Mouse (Mus musculus): ENCODE data around the gene Gm20388. TPM values are rescaled to one million over a fixed set of nuclear protein-coding genes. Genes with fewer than 3 reads are reported as not detected.
"Not testable (repeated sequence)": the region's sequence is repeated elsewhere in the genome, so short reads cannot be mapped to it uniquely, and the experiment has no call there.

The Gm20388 gene
- polyA plus RNA-seq, 1 experiment from 2014 or later = 5.5 TPM

GRCm38 (mm10) chr8:120715996-120716680 is 805.5 kb downstream of the Gm20388 start:
- H3K27me3 ChIP-seq (ENCODE audit: poor library complexity, severe bottlenecking) = no peaks in the 10 kb centered on the region
- no peak overlapping the region for H3K4me3 ChIP-seq
- 82% methylated on average over 15 of the region's 15 CpGs for WGBS
- no peaks in the 10 kb centered on the region for H3K4me1 ChIP-seq
- no peaks in the 10 kb centered on the region for H3K9me3 ChIP-seq
- no peaks in the 10 kb centered on the region for H3K36me3 ChIP-seq (replicated peaks)
- no peak for DNase-seq (ENCODE audit: extremely low spot score, low spot score)
- H3K27ac ChIP-seq = no peak overlapping the region

- DNase-seq (ENCODE audit: extremely low spot score, low spot score) = no peak
- no peaks in the 10 kb centered on the region for H3K36me3 ChIP-seq (replicated peaks)
- no peaks in the 10 kb centered on the region for H3K4me1 ChIP-seq
- H3K27me3 ChIP-seq (ENCODE audit: poor library complexity, severe bottlenecking) = no peaks in the 10 kb centered on the region
- peaks cover 9% of the 10 kb centered on the region; the same call in 1 of the 2 replicates for H3K9me3 ChIP-seq
- H3K4me3 ChIP-seq = no peak overlapping the region
- no peak overlapping the region for H3K27ac ChIP-seq
- WGBS = 76% methylated on average over 19 of the region's 19 CpGs
Measured at GRCm38 (mm10) chr8:120719586-120720236, 809.1 kb downstream of the Gm20388 start.

- no peak overlapping the region for H3K4me3 ChIP-seq
- no peaks in the 10 kb centered on the region for H3K27me3 ChIP-seq (ENCODE audit: poor library complexity, severe bottlenecking)
- no peak for DNase-seq (ENCODE audit: extremely low spot score, low spot score)
- H3K36me3 ChIP-seq (replicated peaks) = no peaks in the 10 kb centered on the region
- 65% methylated on average over 6 of the region's 6 CpGs for WGBS
- peaks cover 9% of the 10 kb centered on the region; the same call in 1 of the 2 replicates for H3K9me3 ChIP-seq
- no peaks in the 10 kb centered on the region for H3K4me1 ChIP-seq
- no peak overlapping the region for H3K27ac ChIP-seq
Measured at GRCm38 (mm10) chr8:120723025-120723424, 812.4 kb downstream of the Gm20388 start.

- WGBS = 87% methylated on average over 4 of the region's 4 CpGs
- not testable (repeated sequence) for H3K9me3 ChIP-seq; H3K36me3 ChIP-seq (replicated peaks); DNase-seq (ENCODE audit: extremely low spot score, low spot score); H3K4me1 ChIP-seq; H3K4me3 ChIP-seq; H3K27ac ChIP-seq; H3K27me3 ChIP-seq (ENCODE audit: poor library complexity, severe bottlenecking)
Measured at GRCm38 (mm10) chr8:120724096-120724495, 813.5 kb downstream of the Gm20388 start.

- H3K27me3 ChIP-seq (ENCODE audit: poor library complexity, severe bottlenecking) = peaks cover 2% of the 10 kb centered on the region; the same call in 1 of the 2 replicates
- 88% methylated on average over 17 of the region's 17 CpGs for WGBS
Measured at GRCm38 (mm10) chr8:120724816-120725575, 814.4 kb downstream of the Gm20388 start.

GRCm38 (mm10) chr8:120725576-120725950 is 814.9 kb downstream of the Gm20388 start:
- DNase-seq (ENCODE audit: extremely low spot score, low spot score) = no peak
- 85% methylated on average over 5 of the region's 5 CpGs for WGBS
- no peak overlapping the region for H3K27ac ChIP-seq
- H3K9me3 ChIP-seq = peaks cover 9% of the 10 kb centered on the region; the same call in 1 of the 2 replicates
- H3K4me3 ChIP-seq = no peak overlapping the region
- no peaks in the 10 kb centered on the region for H3K36me3 ChIP-seq (replicated peaks)
- no peaks in the 10 kb centered on the region for H3K4me1 ChIP-seq
- H3K27me3 ChIP-seq (ENCODE audit: poor library complexity, severe bottlenecking) = peaks cover 8% of the 10 kb centered on the region

More at GRCm38 (mm10) chr8:120724816-120725575, 814.4 kb downstream of the Gm20388 start:
- no peaks in the 10 kb centered on the region for H3K36me3 ChIP-seq (replicated peaks)
- no peak overlapping the region for H3K27ac ChIP-seq
- H3K4me1 ChIP-seq = no peaks in the 10 kb centered on the region
- H3K9me3 ChIP-seq = peaks cover 9% of the 10 kb centered on the region; the same call in 1 of the 2 replicates
- H3K4me3 ChIP-seq = no peak overlapping the region
- DNase-seq (ENCODE audit: extremely low spot score, low spot score) = no peak

- peaks cover 11% of the 10 kb centered on the region for H3K27me3 ChIP-seq (ENCODE audit: poor library complexity, severe bottlenecking)
- DNase-seq (ENCODE audit: extremely low spot score, low spot score) = no peak
- WGBS = 76% methylated on average over 5 of the region's 5 CpGs
- peaks cover 9% of the 10 kb centered on the region; the same call in 1 of the 2 replicates for H3K9me3 ChIP-seq
- no peaks in the 10 kb centered on the region for H3K36me3 ChIP-seq (replicated peaks)
- H3K4me1 ChIP-seq = peaks cover under 1% of the 10 kb centered on the region; the same call in 1 of the 2 replicates
- no peak overlapping the region for H3K27ac ChIP-seq
- H3K4me3 ChIP-seq = no peak overlapping the region
Measured at GRCm38 (mm10) chr8:120726051-120726450, 815.4 kb downstream of the Gm20388 start.

GRCm38 (mm10) chr8:120728488-120729160 is 818.0 kb downstream of the Gm20388 start:
- 79% methylated on average over 9 of the region's 9 CpGs for WGBS
- H3K27me3 ChIP-seq (ENCODE audit: poor library complexity, severe bottlenecking) = peaks cover 33% of the 10 kb centered on the region
- DNase-seq (ENCODE audit: extremely low spot score, low spot score) = no peak

GRCm38 (mm10) chr8:120731582-120731981 is 820.9 kb downstream of the Gm20388 start:
- Histone ChIP-seq H3K4me1 (peaks cover 24% of the 10 kb centered on the region), H3K9me3 (no peaks in the 10 kb centered on the region), H3K27me3 (ENCODE audit: poor library complexity, severe bottlenecking) (peaks cover 63% of the 10 kb centered on the region), H3K4me3 (peak overlapping the region; percentile 32; the same call in 1 of the 2 replicates), H3K36me3 (replicated peaks) (no peaks in the 10 kb centered on the region), H3K27ac (no peak overlapping the region)
- 34% methylated on average over 14 of the region's 14 CpGs for WGBS
- DNase-seq (ENCODE audit: extremely low spot score, low spot score) = no peak

More at GRCm38 (mm10) chr8:120728488-120729160, 818.0 kb downstream of the Gm20388 start:
- no peak overlapping the region for H3K27ac ChIP-seq
- no peak overlapping the region for H3K4me3 ChIP-seq
- H3K4me1 ChIP-seq = peaks cover 11% of the 10 kb centered on the region
- H3K9me3 ChIP-seq = peaks cover under 1% of the 10 kb centered on the region; the same call in 1 of the 2 replicates
- no peaks in the 10 kb centered on the region for H3K36me3 ChIP-seq (replicated peaks)

GRCm38 (mm10) chr8:120732068-120732467 is 821.4 kb downstream of the Gm20388 start:
- Histone ChIP-seq H3K27me3 (ENCODE audit: poor library complexity, severe bottlenecking) (peaks cover 68% of the 10 kb centered on the region), H3K36me3 (replicated peaks) (no peaks in the 10 kb centered on the region), H3K27ac (no peak overlapping the region), H3K4me3 (peak overlapping the region; percentile 32; the same call in 1 of the 2 replicates), H3K9me3 (no peaks in the 10 kb centered on the region), H3K4me1 (peaks cover 29% of the 10 kb centered on the region)
- WGBS = 45% methylated on average over 6 of the region's 6 CpGs
- DNase-seq (ENCODE audit: extremely low spot score, low spot score) = no peak

GRCm38 (mm10) chr8:120735770-120736481 is 825.3 kb downstream of the Gm20388 start, which contains the start of gene Irf8:
Gene Irf8, plus strand, starts transcription at chr8:120736358.
- Histone ChIP-seq H3K9me3 (no peaks in the 10 kb centered on the region), H3K36me3 (replicated peaks) (no peaks in the 10 kb centered on the region), H3K4me3 (peak within 1 kb of the TSS; percentile 62), H3K4me1 (peaks cover 33% of the 10 kb centered on the region), H3K27me3 (ENCODE audit: poor library complexity, severe bottlenecking) (peaks cover 91% of the 10 kb centered on the region), H3K27ac (peak within 1 kb of the TSS; percentile 77)
- WGBS = under 1% methylated on average over 62 of the region's 62 CpGs
- DNase-seq (ENCODE audit: extremely low spot score, low spot score) = peak; percentile 82
